Mouse (Mus musculus) heart, adult 2 months (tissue): ENCODE measurements at regions not wholly inside any gene's neighbourhood (a gene's known extent, or its start where the extent isn't known, plus 50 kb on each side); places are given as distances from the start of the nearest gene placed in this dataset.

Experiments used
- CTCF ChIP-seq: fragments of 200-600 bp; IDR thresholded peaks from 2 replicates; pipeline ENCODE4 v1.8.1; 2022; ENCODE audit warnings: antibody characterized with exemption, mild to moderate bottlenecking, moderate library complexity
- EP300 ChIP-seq: fragments of 200-500 bp; IDR thresholded peaks from 2 replicates; pipeline ENCODE4 v1.6.1; 2011; ENCODE audit warnings: low read depth, low read length, control low read depth; ENCODE audit not compliant: insufficient read depth
- POLR2A ChIP-seq: fragments of 200-500 bp; IDR thresholded peaks from 2 replicates; pipeline ENCODE4 v1.6.1; 2011; ENCODE audit warnings: mild to moderate bottlenecking, low read depth, low read length, control low read depth; ENCODE audit not compliant: insufficient read depth

DNA sequence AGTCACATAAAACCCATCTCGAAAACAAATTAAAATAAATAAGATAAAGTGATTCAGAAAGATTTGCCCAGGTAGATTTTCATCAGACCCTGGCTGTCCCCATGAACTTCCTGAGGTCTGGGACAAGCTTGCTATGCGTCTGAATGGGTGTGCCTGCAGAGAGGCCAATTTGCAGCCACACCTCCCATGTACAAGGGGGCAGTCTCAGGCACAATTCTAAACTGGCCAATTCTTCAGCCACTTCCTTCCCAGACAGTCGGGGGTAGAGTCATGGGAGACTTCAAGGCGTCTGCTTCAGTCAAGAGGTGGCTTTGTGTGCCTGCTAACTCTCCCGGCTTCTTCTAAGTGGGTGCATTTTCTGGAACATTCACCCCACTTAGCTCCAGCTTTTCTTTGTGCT, 122.9 kb upstream of the Kazn start:
- TF ChIP-seq CTCF (no peak), EP300 (no peak), POLR2A (no peak)
